Mouse (Mus musculus) C2C12 (cell line): ENCODE data around the gene Nav2.

ENCODE experiments used
- CEBPB ChIP-seq: IDR thresholded peaks from one replicate; pipeline ENCODE4 v1.6.1; 2011; ENCODE audit warnings: low read depth, mild to moderate bottlenecking, control low read depth, moderate library complexity
- CTCF ChIP-seq: IDR thresholded peaks from one replicate; pipeline ENCODE4 v1.5.1; 2011; ENCODE audit not compliant: control insufficient read depth, insufficient read depth, insufficient read length
- MAX ChIP-seq: IDR thresholded peaks from one replicate; pipeline ENCODE4 v1.6.1; 2011; ENCODE audit warnings: mild to moderate bottlenecking, control low read depth
- MYOD1 ChIP-seq: IDR thresholded peaks from one replicate; pipeline ENCODE4 v1.6.1; 2011; ENCODE audit warnings: low read depth; ENCODE audit not compliant: control insufficient read depth, insufficient read length
- MYOG ChIP-seq: IDR thresholded peaks from one replicate; pipeline ENCODE4 v1.6.1; 2011; ENCODE audit not compliant: control insufficient read depth, insufficient read length; ENCODE audit errors: extremely low read depth
- USF1 ChIP-seq: IDR thresholded peaks from one replicate; pipeline ENCODE4 v1.6.1; 2011; ENCODE audit warnings: low read depth, mild to moderate bottlenecking, control low read depth, moderate library complexity

GRCm38 (mm10) chr7:49241229-49241751 lies 332.8 kb downstream of the Nav2 start:
- no peak for TF ChIP-seq CTCF
- TF ChIP-seq CEBPB = no peak
- no peak for TF ChIP-seq MYOD1
- TF ChIP-seq USF1 = no peak
- no peak for TF ChIP-seq MAX
- no peak for TF ChIP-seq MYOG
